Mouse (Mus musculus) limb, embryonic 14.5 days (tissue): ENCODE results near the gene Metap1. TPM values are rescaled to one million over a fixed set of nuclear protein-coding genes. Genes with fewer than 3 reads are reported as not detected.

ENCODE experiments used
- ATAC-seq: fragments of 200-750 bp; cut with Nextera tagmentation; 2 replicates; pipeline ENCODE4 v1.8.0; 2017; ENCODE audit warnings: low read depth, moderate number of reproducible peaks, moderate TSS enrichment; ENCODE audit not compliant: low FRiP score
- DNase-seq: peaks from one replicate; pipeline ENCODE4 v3.0.0-alpha.2; 2015; ENCODE audit warnings: low spot score
- H3K27ac ChIP-seq: fragments of 300-500 bp; sonication (generic); replicated peaks from 2 replicates; pipeline ENCODE4 v1.5.1; 2014; ENCODE audit warnings: low read depth, mild to moderate bottlenecking, low read length, moderate library complexity, mixed read lengths
- H3K27me3 ChIP-seq: fragments of 300-500 bp; sonication (generic); 2 replicates; pipeline ENCODE4 v1.6.1; 2014; ENCODE audit warnings: low read length, mixed read lengths; ENCODE audit not compliant: control insufficient read depth, insufficient read depth
- H3K36me3 ChIP-seq: fragments of 300-500 bp; sonication (generic); 2 replicates; pipeline ENCODE4 v1.6.1; 2014; ENCODE audit warnings: mild to moderate bottlenecking, low read length, moderate library complexity, mixed read lengths; ENCODE audit not compliant: control insufficient read depth, insufficient read depth
- H3K4me1 ChIP-seq: fragments of 300-500 bp; sonication (generic); 2 replicates; pipeline ENCODE4 v1.6.1; 2014; ENCODE audit warnings: antibody characterized with exemption, low read length, mixed read lengths; ENCODE audit not compliant: control insufficient read depth, insufficient read depth
- H3K4me2 ChIP-seq: fragments of 300-500 bp; sonication (generic); replicated peaks from 2 replicates; pipeline ENCODE4 v1.6.1; 2014; ENCODE audit warnings: low read depth, mild to moderate bottlenecking, low read length, moderate library complexity; ENCODE audit not compliant: severe bottlenecking
- H3K4me3 ChIP-seq: fragments of 300-500 bp; sonication (generic); replicated peaks from 2 replicates; pipeline ENCODE4 v1.5.1; 2014; ENCODE audit warnings: low read length
- H3K9ac ChIP-seq: fragments of 300-500 bp; sonication (generic); 2 replicates; pipeline ENCODE4 v1.6.1; 2014; ENCODE audit warnings: mild to moderate bottlenecking, low read depth, low read length, moderate library complexity; ENCODE audit not compliant: severe bottlenecking
- H3K9me3 ChIP-seq: fragments of 300-500 bp; sonication (generic); 2 replicates; pipeline ENCODE4 v1.6.1; 2016; ENCODE audit warnings: low read length; ENCODE audit not compliant: control insufficient read depth
- POLR2A ChIP-seq: fragments of 200-500 bp; IDR thresholded peaks from 2 replicates; pipeline ENCODE4 v1.8.0; 2012; ENCODE audit warnings: inconsistent platforms, mild to moderate bottlenecking, moderate library complexity, borderline replicate concordance; ENCODE audit not compliant: insufficient read depth, insufficient read length; ENCODE audit errors: extremely low read depth
- WGBS: fragments of 180-500 bp; shearing (Covaris S2); extraction: QIAGEN DNeasy Blood & Tissue Kit; methylation state at CpG from one replicate; pipeline ENCODE4 v1.1.7; 2014; 5-methylcytosine and 5-hydroxymethylcytosine counted together
- polyA plus RNA-seq, 2 experiments: library from polyadenylated mRNA; depleted of rRNA in 1 of 2; stranded (reverse) in 1 of 2; unstranded in 1 of 2; fragments of >200 nt; fragmentation: Nextera tagmentation in 1 of 2; extraction: Ambion mirVana in 1 of 2; gene quantifications; 2 replicates each; pipeline versions ENCODE4 v1.2.1 to v1.2.3; 2012 to 2014

The Metap1 gene
- polyA plus RNA-seq (2012; rRNA removed) (49.0 and 51.5 TPM in 2 replicates), polyA plus RNA-seq (2014; fragmentation: Nextera tagmentation; extraction: Ambion mirVana) (45.3 and 45.5 TPM in 2 replicates)

DNA sequence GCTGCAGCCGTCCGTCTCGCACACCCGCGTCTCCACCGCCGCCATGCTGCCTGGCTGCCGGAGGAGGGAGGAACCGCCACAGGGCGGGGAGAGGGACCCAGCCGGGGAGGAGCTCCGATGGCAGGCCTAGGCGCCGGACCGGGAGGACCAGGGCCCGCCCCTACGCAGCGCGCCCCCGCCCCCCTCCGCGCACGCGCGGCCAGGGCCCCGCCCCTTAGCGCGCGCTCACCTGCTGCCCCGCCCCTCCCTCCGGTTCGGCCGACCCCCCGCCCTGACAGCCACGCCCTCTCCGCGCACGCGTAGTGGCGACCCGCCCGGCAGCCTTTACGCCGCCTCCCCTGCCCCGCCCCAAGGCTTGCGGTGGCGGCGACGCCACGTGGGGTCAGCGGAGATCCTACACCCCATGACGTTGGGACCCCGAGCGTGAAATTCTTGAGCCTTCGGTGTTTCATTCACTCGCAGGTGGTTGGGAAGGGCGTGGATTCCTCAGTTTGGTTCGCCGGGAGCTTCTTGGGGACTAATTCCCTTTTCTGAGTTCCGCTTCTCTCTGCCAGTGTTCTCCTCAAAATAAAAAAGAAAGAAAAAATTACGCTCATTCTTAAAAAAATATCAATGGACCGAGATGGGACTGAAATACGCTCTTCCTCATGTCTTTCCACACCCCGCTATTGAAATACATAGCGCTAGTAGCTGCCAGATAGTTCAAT lies at the start of gene Metap1:
Gene Metap1, minus strand, starts transcription at position 189 of the 707 bp plus-strand sequence.
- 1% methylated on average over 40 of the region's 65 CpGs for WGBS
- H3K27me3 ChIP-seq: no peaks in the 10 kb centered on the region
- H3K9ac ChIP-seq: peak within 1 kb of the TSS; percentile 84
- H3K36me3 ChIP-seq: peaks cover 11% of the 10 kb centered on the region
- peak; percentile 95 for DNase-seq
- H3K4me3 ChIP-seq: peak within 1 kb of the TSS; percentile 90
- no peaks in the 10 kb centered on the region for H3K9me3 ChIP-seq
- H3K27ac ChIP-seq: peak within 1 kb of the TSS; percentile 68
- peaks cover 12% of the 10 kb centered on the region for H3K4me1 ChIP-seq
- ATAC-seq: peak; percentile 99
- peak; percentile 81; the same call in 1 of the 2 replicates for TF ChIP-seq POLR2A
- peak within 1 kb of the TSS; percentile 74 for H3K4me2 ChIP-seq

- no peak overlapping the region for H3K9ac ChIP-seq
- no peaks in the 10 kb centered on the region for H3K27me3 ChIP-seq
- H3K36me3 ChIP-seq: no peaks in the 10 kb centered on the region
- no peak overlapping the region for H3K27ac ChIP-seq
- WGBS: 98% methylated on average over 2 of the region's 2 CpGs
- no peak for DNase-seq
- ATAC-seq: no peak
- no peaks in the 10 kb centered on the region for H3K9me3 ChIP-seq
- peaks cover 9% of the 10 kb centered on the region; the same call in 1 of the 2 replicates for H3K4me1 ChIP-seq
- TF ChIP-seq POLR2A: no peak
- H3K4me2 ChIP-seq: no peak overlapping the region
- no peak overlapping the region for H3K4me3 ChIP-seq
Observed at GRCm38 (mm10) chr3:138536031-138536430, 46.7 kb upstream of the Metap1 start.

DNA sequence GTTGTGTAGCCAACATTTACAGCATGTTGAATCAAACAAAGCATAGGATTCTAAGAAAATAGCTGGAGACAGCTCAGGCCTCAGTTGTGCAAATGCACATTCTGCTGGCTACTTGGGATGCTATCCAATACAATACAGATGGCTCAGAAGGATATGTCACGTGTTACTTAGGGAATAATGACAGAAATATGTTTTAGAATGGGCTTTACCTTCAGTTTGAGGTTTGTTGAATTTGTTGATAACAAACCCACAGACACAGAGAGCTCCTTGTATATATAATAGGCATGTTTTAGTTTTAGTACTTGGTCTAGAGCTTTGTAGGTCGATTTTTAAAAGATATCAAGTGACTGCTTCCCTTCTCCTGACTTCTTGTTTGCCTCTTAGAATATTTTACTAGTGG lies 43.4 kb upstream of the Metap1 start:
- TF ChIP-seq POLR2A: no peak
- Histone ChIP-seq H3K4me3 (no peak overlapping the region), H3K9me3 (no peaks in the 10 kb centered on the region), H3K4me2 (no peak overlapping the region), H3K9ac (no peak overlapping the region), H3K27me3 (no peaks in the 10 kb centered on the region), H3K36me3 (no peaks in the 10 kb centered on the region), H3K4me1 (peaks cover 24% of the 10 kb centered on the region), H3K27ac (no peak overlapping the region)
- 59% methylated on average over 2 of the region's 2 CpGs for WGBS
- ATAC-seq: no peak
- no peak for DNase-seq

DNA sequence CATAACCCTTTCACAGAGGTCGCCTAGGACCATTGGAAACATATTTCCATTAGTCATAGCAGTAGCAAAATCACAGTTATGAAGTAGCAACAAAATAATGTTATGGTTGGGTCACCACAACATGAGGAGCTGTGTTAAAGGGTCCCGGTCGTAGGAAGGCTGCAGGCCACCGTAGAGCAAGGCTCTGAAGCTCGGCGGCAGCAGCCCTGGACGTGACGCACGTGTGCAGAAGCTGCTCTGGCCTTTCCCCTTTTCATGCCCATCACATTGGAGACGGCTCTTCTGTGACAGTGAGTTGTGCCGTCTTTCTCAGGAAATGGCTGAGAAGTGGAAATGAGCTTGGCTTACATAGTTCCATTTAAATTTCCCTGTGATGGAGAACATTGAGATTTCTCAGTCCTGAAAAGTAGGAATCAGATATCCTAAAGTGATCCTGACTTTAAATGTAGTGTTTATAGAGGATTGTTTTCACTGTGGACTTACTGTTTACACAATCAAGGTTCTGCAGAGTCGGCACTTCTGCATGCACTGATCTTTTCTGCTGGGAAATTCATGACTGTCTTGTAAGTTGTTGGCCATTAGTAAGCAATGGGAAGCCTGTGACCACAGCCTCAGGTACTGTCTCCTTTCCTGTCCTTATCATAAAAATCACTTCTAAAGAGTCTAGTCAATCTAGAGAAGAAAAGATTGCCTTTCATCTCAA lies 42.3 kb upstream of the Metap1 start:
- ATAC-seq (no peak), DNase-seq (no peak)
- H3K4me3 ChIP-seq: no peak overlapping the region
- H3K4me1 ChIP-seq: peaks cover 24% of the 10 kb centered on the region
- TF ChIP-seq POLR2A: no peak
- H3K9me3 ChIP-seq: no peaks in the 10 kb centered on the region
- no peak overlapping the region for H3K4me2 ChIP-seq
- H3K9ac ChIP-seq: no peak overlapping the region
- 66% methylated on average over 12 of the region's 12 CpGs for WGBS
- H3K27ac ChIP-seq: no peak overlapping the region
- H3K27me3 ChIP-seq: no peaks in the 10 kb centered on the region
- H3K36me3 ChIP-seq: no peaks in the 10 kb centered on the region

GRCm38 (mm10) chr3:138530578-138531478 lies 41.5 kb upstream of the Metap1 start:
- WGBS: 82% methylated on average over 8 of the region's 8 CpGs
- Histone ChIP-seq H3K27ac (no peak overlapping the region), H3K4me3 (no peak overlapping the region), H3K9ac (no peak overlapping the region), H3K27me3 (no peaks in the 10 kb centered on the region), H3K36me3 (no peaks in the 10 kb centered on the region), H3K4me2 (no peak overlapping the region), H3K9me3 (no peaks in the 10 kb centered on the region), H3K4me1 (peaks cover 29% of the 10 kb centered on the region)
- DNase-seq (no peak), ATAC-seq (no peak)
- TF ChIP-seq POLR2A: no peak
